Mouse (Mus musculus): ENCODE data around the gene Dcdc2b.

GRCm38 (mm10) chr4:129640101-129640637, 26.1 kb upstream of the Dcdc2b start:
- TF ChIP-seq CTCF (conservative IDR thresholded peaks at IDR 0.05; ENCODE audit: low read length) (no peak), NANOG (IDR thresholded peaks at IDR 0.05; ENCODE audit: borderline replicate concordance, low read length) (no peak), POU5F1 (IDR thresholded peaks at IDR 0.05; ENCODE audit: borderline replicate concordance, low read length) (no peak)

All from E14TG2a.4 (cell line).